Mouse (Mus musculus) fibroblast of lung, adult 2 months (primary cell): ENCODE measurements around the gene Kcnj14.
A peak's percentile ranks its signal among the peaks of the same experiment; 100 is the strongest.

Experiments used
- DNase-seq: peaks from one replicate; pipeline ENCODE4 v3.0.0-alpha.2; 2011; ENCODE audit warnings: low read depth

The Kcnj14 gene

GRCm38 (mm10) chr7:45796950-45797349, 27.6 kb downstream of the Kcnj14 start:
- no peak for DNase-seq

- no peak for DNase-seq
These were observed 29.6 kb downstream of the Kcnj14 start for GRCm38 (mm10) chr7:45794971-45795370.

GRCm38 (mm10) chr7:45793969-45794585, 30.5 kb downstream of the Kcnj14 start:
- no peak for DNase-seq

DNA sequence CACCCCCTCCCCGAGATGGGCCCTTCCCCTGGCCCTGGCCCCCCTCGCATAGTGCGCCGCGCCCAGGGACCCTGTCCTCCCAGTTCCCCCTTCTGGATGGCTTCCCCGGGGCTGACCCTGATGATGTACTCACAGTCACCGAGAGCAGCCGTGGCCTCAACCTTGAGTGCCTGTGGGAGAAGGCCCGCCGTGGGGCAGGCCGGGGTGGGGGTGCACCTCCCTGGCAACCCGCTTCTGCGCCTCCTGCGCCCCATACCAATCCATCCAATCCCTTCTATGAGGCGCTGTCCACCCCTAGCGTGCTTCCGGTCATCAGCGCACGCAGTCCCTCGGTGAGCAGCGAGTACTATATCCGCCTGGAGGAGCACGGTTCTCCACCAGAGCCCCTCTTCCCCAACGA, 31.3 kb downstream of the Kcnj14 start:
- no peak for DNase-seq

DNA sequence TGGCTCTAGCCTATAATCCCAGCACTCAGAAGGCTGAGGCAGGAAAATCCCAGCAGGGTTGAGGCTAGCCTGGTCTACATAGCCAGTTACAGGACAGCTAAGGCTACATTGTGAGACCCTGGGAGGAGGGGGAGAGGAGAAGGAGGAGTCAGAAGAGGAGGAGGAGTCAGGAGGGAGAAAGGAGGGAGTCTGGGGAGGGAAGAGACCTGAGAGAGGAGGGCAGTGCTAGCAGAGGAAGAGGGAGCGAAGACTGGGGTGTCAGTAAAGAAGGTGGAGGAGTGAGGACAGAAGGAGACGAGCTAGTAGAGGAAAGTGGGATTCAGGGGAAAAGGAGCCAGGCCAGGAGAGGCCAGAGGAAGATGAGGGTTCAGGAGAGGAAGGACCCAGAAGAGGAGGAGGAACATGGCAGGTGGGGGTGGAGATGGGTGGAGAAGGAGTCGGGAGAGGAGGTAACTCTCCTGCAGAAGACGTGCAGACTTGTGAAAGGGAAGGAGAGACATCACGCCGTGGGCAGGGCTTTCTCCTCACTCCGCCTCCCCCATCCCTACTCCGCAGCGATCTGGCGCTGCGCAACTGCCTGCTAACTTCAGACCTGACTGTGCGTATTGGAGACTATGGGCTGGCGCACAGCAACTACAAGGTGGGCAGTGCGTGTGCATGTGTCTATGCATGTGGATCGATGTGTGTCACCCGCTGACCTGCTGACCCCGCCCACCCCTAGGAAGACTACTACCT, 32.7 kb downstream of the Kcnj14 start:
- no peak for DNase-seq

- no peak for DNase-seq
These were observed 33.9 kb downstream of the Kcnj14 start for GRCm38 (mm10) chr7:45790721-45791120.

GRCm38 (mm10) chr7:45787642-45788041, 36.9 kb downstream of the Kcnj14 start:
- no peak for DNase-seq

- DNase-seq, result no peak
These were observed 37.7 kb downstream of the Kcnj14 start for GRCm38 (mm10) chr7:45786661-45787413.

GRCm38 (mm10) chr7:45786136-45786578, 38.4 kb downstream of the Kcnj14 start:
- DNase-seq, result no peak

DNA sequence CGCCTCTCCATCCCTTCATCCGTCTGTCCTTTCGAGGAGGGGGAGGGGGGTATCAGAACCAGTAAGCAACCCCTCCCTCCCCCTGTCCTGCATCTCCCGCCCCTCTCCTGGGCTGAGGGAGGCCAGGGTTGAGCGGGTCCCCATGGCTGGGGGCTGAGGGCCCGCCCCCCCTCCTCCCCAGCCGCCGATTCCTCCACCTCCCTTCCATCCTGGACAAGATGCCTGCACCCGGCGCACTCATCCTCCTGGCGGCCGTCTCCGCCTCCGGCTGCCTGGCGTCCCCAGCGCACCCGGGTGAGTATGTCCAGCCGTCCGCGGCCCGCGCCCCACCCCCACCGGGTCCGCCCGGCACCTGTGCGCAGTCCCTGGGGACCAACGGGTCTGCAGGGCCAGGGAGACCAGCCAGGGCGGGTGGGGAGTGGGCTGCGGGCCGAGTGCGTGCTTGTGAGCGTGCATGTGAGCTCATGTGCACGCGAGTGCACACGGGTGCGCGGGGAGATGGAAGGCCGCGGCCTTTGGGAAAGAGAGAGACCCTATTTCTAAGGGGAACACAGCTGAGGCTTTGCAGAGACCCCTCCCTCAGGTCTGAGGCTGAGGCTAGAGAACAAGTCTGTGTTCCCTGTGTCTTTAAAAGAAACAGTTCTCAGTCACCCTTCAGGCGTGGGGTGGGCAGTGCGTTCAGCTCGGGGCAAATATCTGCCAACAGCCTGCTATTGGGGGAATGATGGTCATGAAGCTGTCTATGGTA, 39.0 kb downstream of the Kcnj14 start:
- DNase-seq, result no peak

DNA sequence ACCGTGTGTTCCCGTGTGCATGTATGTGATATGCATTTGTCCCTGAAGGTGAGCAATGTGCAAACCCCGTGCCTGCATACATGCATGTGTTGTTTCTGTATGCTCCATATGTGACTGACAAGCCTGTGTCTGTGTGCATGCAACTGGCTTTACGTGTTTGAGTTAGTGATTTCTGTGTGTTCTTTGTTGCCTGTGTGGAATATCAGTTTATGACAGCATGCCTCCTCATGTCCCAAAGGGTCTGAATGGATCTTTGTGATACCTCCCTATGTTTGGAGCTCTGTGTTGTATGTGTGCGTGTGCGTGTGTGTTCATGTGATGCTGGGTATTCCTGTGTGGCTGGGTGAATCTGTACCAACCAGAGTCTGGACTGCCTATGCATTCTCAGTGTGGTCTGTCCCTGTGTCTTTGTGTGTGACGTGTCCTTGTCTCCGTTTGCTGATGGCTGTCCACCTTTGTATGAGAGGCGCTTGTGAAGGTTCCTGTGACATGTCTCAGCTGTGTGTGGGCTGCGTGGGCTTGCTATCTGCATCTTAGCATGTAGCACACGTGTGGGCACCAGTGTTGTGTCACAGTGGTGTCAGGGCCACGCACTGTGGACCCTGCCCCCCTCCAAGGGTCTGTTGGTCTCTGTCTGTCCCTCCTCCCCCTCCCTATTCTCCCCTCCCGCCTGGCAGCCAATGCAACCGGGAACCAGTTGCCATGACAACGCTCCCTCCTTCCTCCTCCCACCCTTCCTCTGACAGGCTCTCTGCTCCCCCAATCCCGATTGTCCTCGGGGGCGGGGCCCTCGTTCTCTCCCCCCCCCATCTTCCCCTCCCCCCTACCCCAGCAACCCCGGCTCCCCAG, 39.8 kb downstream of the Kcnj14 start, which contains the start of gene Sult2b1:
Sult2b1 (minus strand) TSS at position 146 of the 849 bp plus-strand sequence.
- no peak for DNase-seq

DNA sequence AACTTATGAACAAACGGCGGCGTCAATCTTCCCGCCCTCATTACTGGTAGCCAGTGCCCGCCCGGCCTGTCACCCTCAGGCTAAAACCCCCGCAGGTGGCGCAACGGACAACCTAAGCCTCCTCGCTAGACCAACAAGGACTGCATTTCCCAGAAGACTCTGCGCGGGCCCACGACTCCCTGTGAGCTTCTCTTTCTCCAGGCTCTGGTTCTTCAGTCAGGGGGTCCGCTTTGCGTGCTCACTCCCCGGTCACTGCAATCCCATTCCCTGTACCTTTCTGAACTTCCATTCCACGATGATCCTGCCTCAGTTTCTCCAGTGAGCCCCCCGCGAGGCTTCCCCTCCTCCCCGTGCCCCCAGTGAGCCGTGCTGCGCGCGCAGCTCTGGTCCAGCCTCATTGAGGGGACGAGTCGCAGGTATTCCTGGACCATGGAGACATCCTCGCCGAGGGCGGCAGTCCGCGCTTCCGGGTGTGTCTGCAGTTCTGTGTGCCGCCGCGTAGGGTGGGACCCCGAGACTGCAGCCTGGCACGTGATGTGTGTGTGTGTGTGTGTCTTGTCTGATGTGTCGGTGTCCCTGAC, 41.0 kb downstream of the Kcnj14 start, which contains the start of gene Lmtk3:
Lmtk3 (plus strand) TSS at position 228 of the 581 bp plus-strand sequence.
- DNase-seq, result no peak

- DNase-seq, result peak; percentile 45
These were observed 42.3 kb downstream of the Kcnj14 start for GRCm38 (mm10) chr7:45782271-45782670.

- no peak for DNase-seq
These were observed 45.4 kb downstream of the Kcnj14 start for GRCm38 (mm10) chr7:45779081-45779641.

DNA sequence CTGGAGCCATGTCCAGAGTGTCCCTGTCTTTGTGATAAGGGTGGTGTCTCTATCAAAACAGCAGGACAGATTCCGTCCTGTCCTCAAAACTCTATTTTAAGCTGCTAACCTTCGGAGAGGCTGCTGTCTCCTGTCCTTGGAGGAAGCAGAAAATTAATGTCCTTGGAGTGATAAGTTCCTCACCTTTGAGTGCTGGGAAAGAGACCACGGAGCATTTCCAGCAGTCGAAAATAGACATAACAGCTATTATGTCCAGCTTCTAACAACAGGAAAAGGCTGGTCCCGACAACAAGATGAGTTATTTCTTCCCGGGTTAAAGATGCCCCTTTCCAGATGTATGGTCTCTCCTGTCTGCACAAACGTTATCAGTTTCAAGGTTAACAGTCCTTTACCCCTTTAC, 49.3 kb downstream of the Kcnj14 start:
- no peak for DNase-seq

GRCm38 (mm10) chr7:45771101-45771500, 53.5 kb downstream of the Kcnj14 start:
- DNase-seq, result no peak

DNA sequence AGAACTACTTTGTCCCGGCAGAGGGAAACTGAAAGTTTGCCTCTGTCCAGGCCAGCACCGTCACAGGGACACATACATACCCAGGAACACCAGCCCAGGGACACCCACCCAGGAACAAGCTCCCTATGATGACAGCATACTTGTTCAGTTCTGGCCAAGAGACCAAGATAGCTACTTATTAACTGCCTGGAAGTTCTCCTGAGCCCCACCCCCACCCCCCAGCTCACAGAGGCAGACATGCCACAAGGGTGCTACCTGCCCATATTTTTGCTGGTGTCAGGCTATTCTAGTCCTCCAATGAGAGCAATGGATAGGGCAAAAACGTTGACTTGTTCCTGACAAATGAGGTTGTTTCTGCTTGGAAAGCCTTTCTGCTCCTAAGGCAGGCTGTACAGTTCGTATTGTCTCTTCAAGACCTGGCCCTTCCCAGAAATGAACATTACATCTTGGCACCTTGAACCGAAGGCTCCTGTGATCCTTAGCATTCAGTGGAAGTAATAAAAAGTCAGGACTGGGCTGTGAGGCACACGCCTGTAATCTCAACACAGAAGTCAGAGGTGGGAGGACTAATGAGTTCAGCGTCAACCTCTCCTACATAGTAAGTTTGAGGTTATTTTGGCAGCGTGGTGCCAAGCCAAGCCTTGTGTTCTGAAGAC, 54.0 kb downstream of the Kcnj14 start:
- DNase-seq, result no peak

GRCm38 (mm10) chr7:45767500-45767899, 57.1 kb downstream of the Kcnj14 start:
- DNase-seq, result no peak

- no peak for DNase-seq
These were observed 57.8 kb downstream of the Kcnj14 start for GRCm38 (mm10) chr7:45766764-45767163.
